Mouse (Mus musculus) small intestine, adult 2 months (tissue): ENCODE data around the gene Zfpl1. TPM values are rescaled to one million over a fixed set of nuclear protein-coding genes. Genes with fewer than 3 reads are reported as not detected.
A peak's percentile ranks its signal among the peaks of the same experiment; 100 is the strongest.

ENCODE experiments used
- H3K27ac ChIP-seq: fragments of 200-500 bp; 2 replicates; pipeline ENCODE4 v1.5.1; 2012; ENCODE audit warnings: low read depth, low read length, control low read depth, inconsistent platforms; ENCODE audit not compliant: insufficient read depth
- H3K27me3 ChIP-seq: fragments of 200-500 bp; 2 replicates; pipeline ENCODE4 v1.6.1; 2012; ENCODE audit warnings: mild to moderate bottlenecking, moderate library complexity, low read length, inconsistent platforms; ENCODE audit not compliant: control insufficient read depth, insufficient read depth
- H3K36me3 ChIP-seq: fragments of 200-500 bp; 2 replicates; pipeline ENCODE4 v1.6.1; 2012; ENCODE audit warnings: mild to moderate bottlenecking, low read length, control low read depth, inconsistent platforms; ENCODE audit not compliant: control insufficient read depth, insufficient read depth
- H3K4me1 ChIP-seq: fragments of 200-500 bp; 2 replicates; pipeline ENCODE4 v1.6.1; 2012; ENCODE audit warnings: low read length, inconsistent platforms, mixed read lengths; ENCODE audit not compliant: control insufficient read depth, insufficient read depth, insufficient read length
- H3K4me3 ChIP-seq: fragments of 200-500 bp; 2 replicates; pipeline ENCODE4 v1.5.1; 2012; ENCODE audit warnings: low read depth, mild to moderate bottlenecking, control low read depth, inconsistent platforms, low read length, moderate library complexity
- CTCF ChIP-seq: fragments of 200-500 bp; IDR thresholded peaks from 2 replicates; pipeline ENCODE4 v1.5.1; 2012; ENCODE audit warnings: low read depth, mild to moderate bottlenecking, control low read depth, inconsistent platforms, low read length, moderate library complexity, mixed read lengths; ENCODE audit not compliant: insufficient replicate concordance, insufficient read length; ENCODE audit errors: extremely low read depth
- POLR2A ChIP-seq: fragments of 200-500 bp; IDR thresholded peaks from 2 replicates; pipeline ENCODE4 v1.6.1; 2012; ENCODE audit warnings: low read depth, mild to moderate bottlenecking, control low read depth, inconsistent platforms, low read length, moderate library complexity
- WGBS: fragments of 180-500 bp; shearing (Covaris S2); methylation state at CpG from one replicate; pipeline ENCODE4 v1.1.7; 2018; 5-methylcytosine and 5-hydroxymethylcytosine counted together
- polyA plus RNA-seq: library from polyadenylated mRNA; depleted of rRNA; stranded (reverse); fragments of >200 nt; gene quantifications from 2 replicates; pipeline ENCODE4 v1.2.3, GENCODE M21; 2012

Zfpl1 gene
- polyA plus RNA-seq, 1 experiment, result 119 TPM

GRCm38 (mm10) chr19:6071261-6071660 lies 13.5 kb downstream of the Zfpl1 start:
- Histone ChIP-seq H3K27me3 (no peaks in the 10 kb centered on the region), H3K36me3 (peaks cover 33% of the 10 kb centered on the region), H3K27ac (no peak overlapping the region), H3K4me3 (no peak overlapping the region), H3K4me1 (peaks cover 11% of the 10 kb centered on the region)
- TF ChIP-seq CTCF, result no peak
- TF ChIP-seq POLR2A, result no peak
- 95% methylated on average over 19 of the region's 19 CpGs for WGBS

- Histone ChIP-seq H3K36me3 (peaks cover 33% of the 10 kb centered on the region), H3K27me3 (no peaks in the 10 kb centered on the region), H3K4me1 (peaks cover 8% of the 10 kb centered on the region), H3K27ac (no peak overlapping the region), H3K4me3 (no peak overlapping the region)
- WGBS, result 90% methylated on average over 31 of the region's 31 CpGs
- no peak for TF ChIP-seq POLR2A
- TF ChIP-seq CTCF, result no peak
These were observed 14.0 kb downstream of the Zfpl1 start for GRCm38 (mm10) chr19:6070571-6071250.

- Histone ChIP-seq H3K4me3 (no peak overlapping the region), H3K4me1 (peaks cover 8% of the 10 kb centered on the region), H3K27ac (no peak overlapping the region), H3K27me3 (no peaks in the 10 kb centered on the region), H3K36me3 (peaks cover 28% of the 10 kb centered on the region)
- WGBS, result 93% methylated on average over 10 of the region's 10 CpGs
- no peak for TF ChIP-seq CTCF
- no peak for TF ChIP-seq POLR2A
These were observed 14.9 kb downstream of the Zfpl1 start for GRCm38 (mm10) chr19:6069851-6070250.

- Histone ChIP-seq H3K36me3 (peaks cover 27% of the 10 kb centered on the region), H3K27ac (no peak overlapping the region), H3K4me1 (peaks cover 8% of the 10 kb centered on the region), H3K27me3 (no peaks in the 10 kb centered on the region), H3K4me3 (no peak overlapping the region)
- WGBS, result 74% methylated on average over 4 of the region's 4 CpGs
- no peak for TF ChIP-seq POLR2A
- no peak for TF ChIP-seq CTCF
These were observed 15.8 kb downstream of the Zfpl1 start for GRCm38 (mm10) chr19:6068951-6069350.

GRCm38 (mm10) chr19:6067724-6068415 lies 16.9 kb downstream of the Zfpl1 start, which contains the start of gene Tm7sf2:
Gene Tm7sf2, minus strand, starts transcription at chr19:6068373.
- H3K27ac ChIP-seq, result peak within 1 kb of the TSS; percentile 86
- 4% methylated on average over 33 of the region's 33 CpGs for WGBS
- H3K36me3 ChIP-seq, result peaks cover 21% of the 10 kb centered on the region; the same call in 1 of the 2 replicates
- H3K4me3 ChIP-seq, result peak within 1 kb of the TSS; percentile 67
- TF ChIP-seq CTCF, result no peak
- TF ChIP-seq POLR2A, result peak; percentile 40
- H3K27me3 ChIP-seq, result no peaks in the 10 kb centered on the region
- peaks cover 8% of the 10 kb centered on the region for H3K4me1 ChIP-seq

- peak; percentile 79 for TF ChIP-seq CTCF
- no peak for TF ChIP-seq POLR2A
- peaks cover 12% of the 10 kb centered on the region for H3K4me1 ChIP-seq
- peaks cover 17% of the 10 kb centered on the region; the same call in 1 of the 2 replicates for H3K36me3 ChIP-seq
- H3K4me3 ChIP-seq, result peak overlapping the region; percentile 67
- WGBS, result under 1% methylated on average over 30 of the region's 30 CpGs
- H3K27me3 ChIP-seq, result no peaks in the 10 kb centered on the region
- peak overlapping the region; percentile 33 for H3K27ac ChIP-seq
These were observed 17.6 kb downstream of the Zfpl1 start for GRCm38 (mm10) chr19:6067011-6067723.
